Mouse (Mus musculus) neutrophil, adult 65 days (primary cell): Measurements from ENCODE around the gene Zfp616. TPM values are rescaled to one million over a fixed set of nuclear protein-coding genes. Genes with fewer than 3 reads are reported as not detected.

ENCODE experiments used
- total RNA-seq: library from RNA; stranded (reverse); gene quantifications from 2 replicates; pipeline ENCODE4 v1.2.4, GENCODE M21; 2023

Gene Zfp616
- total RNA-seq, result not detected in 2 replicates

GRCm38 (mm10) chr11:74069655-74070054 is at the start of gene Zfp616:
Gene Zfp616 (plus strand): TSS chr11:74069955.

GRCm38 (mm10) chr11:74056451-74056850 is 13.3 kb upstream of the Zfp616 start, which contains the start of the genes Olfr139 and Olfr399:
Gene Olfr139 (minus strand): TSS chr11:74056551.
Gene Olfr399 (minus strand): TSS chr11:74056615.

GRCm38 (mm10) chr11:74113412-74113811 is 43.7 kb downstream of the Zfp616 start, which contains the start of gene Olfr401:
Gene Olfr401 (plus strand): TSS chr11:74113712.

Other genes starting within 250 kb of the Zfp616 start
- not detected in 2 replicates for gene Olfr393, start 218.5 kb upstream of the Zfp616 start, total RNA-seq
- gene Olfr394, start 179.2 kb upstream of the Zfp616 start, total RNA-seq, result not detected in 2 replicates
- not detected in 2 replicates for gene Olfr395, start 160.7 kb upstream of the Zfp616 start, total RNA-seq
- not detected in 2 replicates for gene Olfr23, start 133.3 kb upstream of the Zfp616 start, total RNA-seq
- gene Olfr397, start 109.1 kb upstream of the Zfp616 start, total RNA-seq, result not detected in 2 replicates
- gene Olfr398, start 79.5 kb upstream of the Zfp616 start, total RNA-seq, result not detected in 2 replicates
- gene Olfr139, start 13.4 kb upstream of the Zfp616 start, total RNA-seq, result not detected in 2 replicates
- gene Olfr399, start 13.3 kb upstream of the Zfp616 start, total RNA-seq, result not detected in 2 replicates
- not detected in 2 replicates for gene Olfr401, start 43.8 kb downstream of the Zfp616 start, total RNA-seq
- not detected in 2 replicates for gene Olfr402, start 83.6 kb downstream of the Zfp616 start, total RNA-seq
- gene Olfr403, start 116.3 kb downstream of the Zfp616 start, total RNA-seq, result not detected in 2 replicates
- gene Olfr43, start 141.4 kb downstream of the Zfp616 start, total RNA-seq, result not detected in 2 replicates
- gene Olfr406, start 189.9 kb downstream of the Zfp616 start, total RNA-seq, result not detected in 2 replicates
- not detected in 2 replicates for gene Olfr59, start 213.8 kb downstream of the Zfp616 start, total RNA-seq